Mouse (Mus musculus): ENCODE measurements at regions not wholly inside any gene's neighbourhood (a gene's known extent, or its start where the extent isn't known, plus 50 kb on each side); places are given as distances from the start of the nearest gene placed in this dataset.

DNA sequence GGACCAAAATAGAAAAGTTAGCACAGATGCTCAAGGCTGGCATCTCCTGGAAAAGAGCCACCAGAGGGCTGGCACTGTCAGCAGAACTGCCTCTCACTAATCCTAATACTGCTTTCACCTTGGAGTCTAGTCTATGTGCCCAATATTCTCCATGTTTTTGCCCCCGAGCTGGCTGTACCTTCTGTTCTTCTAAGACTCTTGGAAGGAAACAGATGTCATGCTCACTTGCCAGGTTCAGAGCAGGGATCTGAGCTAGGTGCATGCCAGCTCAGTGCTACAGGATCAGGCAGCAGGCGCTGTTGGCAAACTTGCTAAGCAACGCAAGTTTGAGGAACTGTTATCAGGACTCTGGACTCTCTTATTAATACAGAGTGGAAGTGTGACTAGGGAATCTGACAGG is 924.6 kb downstream of the Tbl1xr1 start:
- no peak for DNase-seq (ENCODE audit: low read depth, low spot score)

DNA sequence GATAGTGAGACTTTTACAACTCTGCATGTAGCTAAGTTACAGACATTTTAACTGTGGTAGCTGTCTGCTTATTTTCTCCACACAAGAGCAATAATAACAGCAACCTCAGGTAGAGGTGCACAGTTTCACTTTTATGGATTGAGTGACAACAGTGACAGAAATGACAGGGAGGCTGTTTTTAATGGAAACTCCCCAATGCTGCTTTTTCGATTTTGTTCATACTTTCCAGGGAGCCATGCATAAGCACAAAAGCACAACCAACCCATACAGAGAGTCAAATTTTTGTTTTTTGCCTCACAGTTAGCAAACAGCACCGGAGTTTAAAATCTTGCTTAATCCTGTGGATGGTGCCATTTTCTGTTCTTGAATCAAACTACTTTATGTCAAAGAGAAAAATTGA is 955.6 kb downstream of the Tbl1xr1 start:
- no peak for DNase-seq (ENCODE audit: low read depth, low spot score)

DNA sequence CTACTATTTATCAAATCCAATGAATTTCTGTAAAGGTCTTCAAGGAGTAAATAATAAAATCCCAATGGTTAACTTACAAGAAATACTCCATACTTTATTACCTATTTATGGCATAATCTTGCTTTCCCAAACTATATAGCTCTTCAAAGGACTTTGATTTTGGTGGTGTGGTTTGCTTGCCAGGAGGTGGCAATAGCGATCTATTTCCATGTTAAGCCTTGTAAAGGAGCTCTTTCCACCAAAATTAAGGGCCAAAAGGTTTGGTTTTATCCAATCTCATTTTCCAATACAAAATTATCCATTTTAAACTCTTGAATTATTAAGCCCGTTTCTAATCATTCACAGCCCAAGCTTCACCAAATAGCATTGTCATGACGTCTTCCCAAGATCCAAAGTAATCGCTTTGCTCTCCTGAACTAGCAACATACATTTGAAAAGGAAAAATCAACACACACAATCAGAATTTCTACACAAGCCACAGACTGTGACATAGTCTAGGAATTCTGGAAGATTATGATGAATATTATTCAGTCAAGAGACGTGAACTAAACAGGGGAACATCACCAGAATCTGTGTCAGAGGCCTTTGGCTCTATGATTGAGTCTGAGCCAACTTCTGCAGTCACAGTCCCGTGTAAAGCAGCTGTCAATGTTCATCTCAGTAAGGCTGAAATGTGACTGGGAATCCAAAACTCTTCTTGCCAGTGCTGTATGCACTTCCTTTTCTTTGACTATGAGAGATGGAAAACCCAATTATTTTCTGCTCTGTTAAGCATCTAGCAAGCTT is 986.9 kb downstream of the Tbl1xr1 start:
- DNase-seq (ENCODE audit: low read depth, low spot score), result peak; percentile 1

DNA sequence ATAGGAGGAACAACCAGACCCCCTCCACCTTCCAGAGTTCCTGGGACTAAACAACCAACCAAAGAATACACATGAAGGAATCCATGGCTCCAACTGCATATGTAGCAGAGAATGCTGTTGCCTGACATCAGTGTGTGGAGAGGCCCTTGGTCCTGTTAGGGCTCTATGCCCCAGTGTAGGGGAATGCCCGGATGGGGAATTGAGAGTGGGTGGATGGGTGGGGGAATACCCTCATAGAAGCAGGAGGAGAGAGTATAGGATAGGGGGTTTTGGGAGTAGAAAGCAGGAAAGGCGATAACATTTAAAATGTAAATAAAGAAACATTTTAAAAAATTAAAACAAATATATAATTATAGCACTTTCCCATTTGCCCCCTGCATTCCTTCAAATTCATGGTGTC is 995.0 kb downstream of the Tbl1xr1 start:
- DNase-seq (ENCODE audit: low read depth, low spot score), result no peak
